Mouse (Mus musculus) MEL (cell line): Measurements from ENCODE around the gene Rhbdd2. TPM values are rescaled to one million over a fixed set of nuclear protein-coding genes. Genes with fewer than 3 reads are reported as not detected.
A peak's percentile ranks its signal among the peaks of the same experiment; 100 is the strongest.

Experiments
- DNase-seq: peaks from one replicate; pipeline ENCODE4 v3.0.0; 2011; ENCODE audit warnings: low read depth, low spot score
- H3K27ac ChIP-seq: 2 replicates; pipeline ENCODE4 v1.5.1; 2012; ENCODE audit warnings: low read depth, mild to moderate bottlenecking, control low read depth, low read length, moderate library complexity; ENCODE audit not compliant: control insufficient read depth
- H3K27me3 ChIP-seq, 2 experiments: fragments of 150-350 bp in 1 of 2; sonication (generic) in 1 of 2; 2 replicates each; pipeline ENCODE4 v1.6.1; 2012; ENCODE audit warnings: low read length in 2 of 2, mild to moderate bottlenecking in 2 of 2, improper control_type of control experiment in 1 of 2, moderate library complexity in 1 of 2; ENCODE audit not compliant: insufficient read depth in 2 of 2, control insufficient read depth in 1 of 2
- H3K36me3 ChIP-seq, 2 experiments: 2 replicates each; pipeline ENCODE4 v1.6.1; 2012 to 2014; ENCODE audit warnings: low read length in 2 of 2, improper control_type of control experiment in 1 of 2, inconsistent platforms in 1 of 2, mild to moderate bottlenecking in 1 of 2; ENCODE audit not compliant: insufficient read depth in 2 of 2, control insufficient read depth in 1 of 2
- H3K4me1 ChIP-seq, 2 experiments: fragments of 150-350 bp in 1 of 2; sonication (generic) in 1 of 2; 2 replicates each; pipeline ENCODE4 v1.6.1; 2012; ENCODE audit warnings: low read length in 2 of 2, improper control_type of control experiment in 1 of 2, mild to moderate bottlenecking in 1 of 2; ENCODE audit not compliant: insufficient read depth in 2 of 2, control insufficient read depth in 1 of 2
- H3K4me3 ChIP-seq, 2 experiments: fragments of 150-350 bp in 1 of 2; sonication (generic) in 1 of 2; 2 replicates each; pipeline ENCODE4 v1.5.1; 2012; ENCODE audit warnings: low read depth in 2 of 2, low read length in 2 of 2, mild to moderate bottlenecking in 2 of 2, moderate library complexity in 2 of 2, control low read depth in 1 of 2, improper control_type of control experiment in 1 of 2; ENCODE audit not compliant: control insufficient read depth in 1 of 2, insufficient read depth in 1 of 2
- H3K79me2 ChIP-seq: 2 replicates; pipeline ENCODE4 v1.6.1; 2012; ENCODE audit warnings: mild to moderate bottlenecking, low read length, moderate library complexity; ENCODE audit not compliant: control insufficient read depth, poor library complexity, insufficient read depth
- H3K9ac ChIP-seq: 2 replicates; pipeline ENCODE4 v1.6.1; 2012; ENCODE audit warnings: low read depth, mild to moderate bottlenecking, control low read depth, low read length, moderate library complexity; ENCODE audit not compliant: control insufficient read depth, poor library complexity, severe bottlenecking
- H3K9me3 ChIP-seq: fragments of 150-350 bp; sonication (generic); replicated peaks from 2 replicates; pipeline ENCODE4 v1.6.1; 2012; ENCODE audit warnings: mild to moderate bottlenecking, low read length, improper control_type of control experiment, moderate library complexity; ENCODE audit not compliant: insufficient read depth
- CHD2 ChIP-seq: IDR thresholded peaks from 2 replicates; pipeline ENCODE4 v1.6.1; 2011; ENCODE audit warnings: low read length, improper control_type of control experiment
- CTCF ChIP-seq, 3 experiments: IDR thresholded peaks in 2 of 3; conservative IDR thresholded peaks in 1 of 3; 2 replicates each; pipeline ENCODE4 v1.5.1; 2011 to 2012; ENCODE audit warnings: low read length in 3 of 3, low read depth in 2 of 3, mild to moderate bottlenecking in 2 of 3, improper control_type of control experiment in 1 of 3, inconsistent platforms in 1 of 3, mixed read lengths in 1 of 3, moderate library complexity in 1 of 3; ENCODE audit not compliant: control insufficient read depth in 1 of 3, insufficient read depth in 1 of 3, poor library complexity in 1 of 3, severe bottlenecking in 1 of 3
- E2F4 ChIP-seq: IDR thresholded peaks from 2 replicates; pipeline ENCODE4 v1.6.1; 2011; ENCODE audit warnings: low read depth, low read length, improper control_type of control experiment, borderline replicate concordance
- EP300 ChIP-seq, 2 experiments: IDR thresholded peaks; 2 replicates each; pipeline ENCODE4 v1.6.1; 2011; ENCODE audit warnings: improper control_type of control experiment in 2 of 2, low read length in 2 of 2, low read depth in 1 of 2, mild to moderate bottlenecking in 1 of 2
- GABPA ChIP-seq: IDR thresholded peaks from 2 replicates; pipeline ENCODE4 v1.6.1; 2012; ENCODE audit warnings: low read depth, mild to moderate bottlenecking, inconsistent platforms, low read length, improper control_type of control experiment, moderate library complexity
- JUND ChIP-seq: IDR thresholded peaks from 2 replicates; pipeline ENCODE4 v1.6.1; 2011; ENCODE audit warnings: low read depth, mild to moderate bottlenecking, improper control_type of control experiment, low read length
- MAFK ChIP-seq: IDR thresholded peaks from 2 replicates; pipeline ENCODE4 v1.6.1; 2011; ENCODE audit warnings: low read depth, mild to moderate bottlenecking, low read length, improper control_type of control experiment, borderline replicate concordance
- MAZ ChIP-seq: IDR thresholded peaks from 2 replicates; pipeline ENCODE4 v1.6.1; 2012; ENCODE audit warnings: low read depth, mild to moderate bottlenecking, inconsistent platforms, low read length, improper control_type of control experiment
- MXI1 ChIP-seq: IDR thresholded peaks from 2 replicates; pipeline ENCODE4 v1.6.1; 2011; ENCODE audit warnings: mild to moderate bottlenecking, low read depth, low read length, improper control_type of control experiment
- POLR2AphosphoS5 ChIP-seq: IDR thresholded peaks from 2 replicates; pipeline ENCODE4 v1.6.1; 2012; ENCODE audit warnings: low read depth, borderline replicate concordance, mild to moderate bottlenecking, inconsistent platforms, low read length, moderate library complexity, mixed read lengths
- RAD21 ChIP-seq: IDR thresholded peaks from 2 replicates; pipeline ENCODE4 v1.6.1; 2011; ENCODE audit warnings: mild to moderate bottlenecking, low read depth, low read length, improper control_type of control experiment
- SIN3A ChIP-seq: IDR thresholded peaks from 2 replicates; pipeline ENCODE4 v1.6.1; 2012; ENCODE audit warnings: low read length, improper control_type of control experiment, inconsistent platforms
- TAL1 ChIP-seq: IDR thresholded peaks from 2 replicates; pipeline ENCODE4 v1.6.1; 2012; ENCODE audit warnings: mild to moderate bottlenecking, inconsistent platforms, low read length, moderate library complexity, mixed read lengths
- ZNF384 ChIP-seq: IDR thresholded peaks from 2 replicates; pipeline ENCODE4 v1.6.1; 2012; ENCODE audit warnings: low read depth, mild to moderate bottlenecking, inconsistent platforms, low read length, improper control_type of control experiment
- polyA plus RNA-seq, 2 experiments: library from polyadenylated mRNA; stranded (reverse) in 1 of 2; unstranded in 1 of 2; fragments of >175 nt in 1 of 2; fragments of >200 nt in 1 of 2; gene quantifications; 2 replicates each; pipeline versions ENCODE4 v1.2.1 to v1.2.4; 2012; ENCODE audit warnings: low replicate concordance in 2 of 2, low read depth in 1 of 2; ENCODE audit not compliant: insufficient read length in 2 of 2, insufficient read depth in 1 of 2, missing spikeins in 1 of 2
- total RNA-seq: library from RNA; depleted of rRNA; stranded (reverse); fragments of 300-350 nt; gene quantifications from 2 replicates; pipeline ENCODE4 v1.2.3, GENCODE M21; 2012

The Rhbdd2 gene
- total and polyA plus RNA-seq, 3 experiments, result 4.9 to 29.1 TPM; not detected in 1

- TF ChIP-seq E2F4, result no peak
- TF ChIP-seq EP300 (IDR thresholded peaks at IDR 0.05; ENCODE audit: low read depth in 1 of 2, low read length in 2 of 2), result peak; percentile 16 to 24; a peak in 2 of 4 replicates
- peak; percentile 12; the same call in 1 of the 2 replicates for TF ChIP-seq TAL1
- Histone ChIP-seq H3K79me2 (no peaks in the 10 kb centered on the region), H3K9me3 (no peaks in the 10 kb centered on the region), H3K27ac (no peak overlapping the region), H3K27me3 (peaks cover 0 to 2% of the 10 kb centered on the region in 2 experiments; a peak in 2 of 4 replicates), H3K4me1 (peaks cover 0 to 7% of the 10 kb centered on the region in 2 experiments; a peak in 1 of 4 replicates), H3K36me3 (no peaks in the 10 kb centered on the region), H3K4me3 (no peak overlapping the region), H3K9ac (no peak overlapping the region)
- DNase-seq, result peak; percentile 57
These were observed 10.7 kb upstream of the Rhbdd2 start for GRCm38 (mm10) chr5:135621725-135622124.

- Histone ChIP-seq H3K9ac (no peak overlapping the region), H3K4me1 (peaks cover 0 to 7% of the 10 kb centered on the region in 2 experiments; a peak in 1 of 4 replicates), H3K27ac (no peak overlapping the region), H3K36me3 (no peaks in the 10 kb centered on the region), H3K79me2 (no peaks in the 10 kb centered on the region), H3K9me3 (no peaks in the 10 kb centered on the region), H3K27me3 (no peaks in the 10 kb centered on the region; a peak in 2 of 4 replicates), H3K4me3 (no peak overlapping the region)
- TF ChIP-seq JUND (no peak), MXI1 (no peak), RAD21 (no peak), TAL1 (no peak), ZNF384 (no peak), SIN3A (no peak), CHD2 (no peak), MAFK (no peak)
- DNase-seq, result peak; percentile 2
These were observed 9.3 kb upstream of the Rhbdd2 start for GRCm38 (mm10) chr5:135623006-135623563.

GRCm38 (mm10) chr5:135628916-135629315, 3.5 kb upstream of the Rhbdd2 start:
- Histone ChIP-seq H3K4me1 (peaks cover 0 to 14% of the 10 kb centered on the region in 2 experiments), H3K27me3 (no peaks in the 10 kb centered on the region), H3K27ac (no peak overlapping the region), H3K79me2 (peaks cover 6% of the 10 kb centered on the region), H3K9me3 (no peaks in the 10 kb centered on the region), H3K36me3 (peaks cover 0 to 10% of the 10 kb centered on the region in 2 experiments; a peak in 2 of 4 replicates), H3K9ac (no peak overlapping the region), H3K4me3 (no peak overlapping the region; a peak in 1 of 4 replicates)
- no peak for TF ChIP-seq MXI1
- no peak for TF ChIP-seq GABPA
- TF ChIP-seq EP300 (IDR thresholded peaks at IDR 0.05; ENCODE audit: low read depth in 1 of 2, low read length in 2 of 2), result no peak
- no peak for TF ChIP-seq MAZ
- TF ChIP-seq POLR2AphosphoS5, result no peak
- no peak for TF ChIP-seq CTCF (IDR thresholded peaks at IDR 0.05 in 2 of 3, conservative IDR thresholded peaks at IDR 0.05 in 1 of 3; ENCODE audit: control insufficient read depth in 1 of 3, insufficient read depth in 1 of 3, low read depth in 2 of 3, low read length in 3 of 3, poor library complexity in 1 of 3, severe bottlenecking in 1 of 3)
- TF ChIP-seq E2F4, result no peak
- no peak for DNase-seq
